Mouse (Mus musculus): ENCODE measurements around the gene Elof1.
"Not testable (repeated sequence)": the region's sequence is repeated elsewhere in the genome, so short reads cannot be mapped to it uniquely, and the experiment has no call there.

Gene Elof1

DNA sequence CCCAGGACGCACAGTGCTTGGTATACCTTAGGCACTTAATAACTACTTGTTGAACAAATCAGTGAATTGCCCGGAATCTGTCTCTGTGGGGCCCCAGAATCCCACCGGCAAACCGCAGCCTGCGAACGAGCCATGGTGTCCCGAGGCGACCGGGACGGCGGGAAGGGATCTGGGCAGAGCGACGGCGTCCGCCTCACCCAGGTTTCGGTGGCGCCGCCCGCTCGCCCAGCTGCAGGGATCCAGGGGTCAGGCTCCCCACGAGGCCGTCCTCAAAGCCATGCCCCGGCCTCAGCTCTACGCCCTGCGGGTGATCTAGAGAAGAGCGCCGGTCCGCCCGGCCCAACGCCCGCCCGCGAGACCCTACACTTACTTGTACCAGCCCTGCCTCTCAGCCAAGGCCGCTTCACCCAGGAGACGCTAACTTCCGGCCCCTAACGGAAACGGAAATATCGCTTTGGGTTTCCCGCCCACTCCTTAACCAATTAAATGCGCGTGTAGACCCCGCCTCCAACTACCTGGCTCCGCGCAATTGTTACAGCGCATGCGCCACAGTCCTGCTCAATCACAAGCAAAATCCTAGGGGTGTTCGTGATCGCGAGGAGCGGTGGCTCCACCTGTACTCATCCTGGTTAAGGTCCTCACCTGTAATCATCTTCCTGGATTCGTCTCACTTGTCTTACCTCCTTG, at the start of gene Elof1:
TSS of gene Elof1 (minus strand) at position 433 of the 687 bp plus-strand sequence.
- DNase-seq = peak; percentile 92 to 95

- DNase-seq = no peak
Observed at GRCm38 (mm10) chr9:22166686-22167085, 49.7 kb upstream of the Elof1 start.

DNA sequence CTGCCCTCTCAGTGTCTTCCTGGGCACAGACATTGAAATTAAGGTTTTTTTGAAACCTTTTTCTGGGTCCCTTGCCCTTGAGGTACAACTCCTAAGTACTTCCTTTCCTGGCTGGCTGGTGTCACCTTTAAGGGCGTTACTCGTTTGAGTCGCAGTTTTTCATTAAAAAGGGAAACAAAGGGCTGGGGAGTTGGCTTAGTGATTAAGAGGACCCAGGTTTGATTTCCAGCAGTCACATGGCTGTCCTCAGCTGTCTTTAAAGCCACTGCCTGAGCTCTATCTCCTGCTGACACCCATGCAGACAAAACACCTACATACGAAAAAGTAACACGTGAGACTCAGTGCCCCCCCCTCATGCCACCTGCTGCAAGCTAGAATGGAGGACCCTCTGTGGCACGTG, 49.0 kb upstream of the Elof1 start:
- no peak for DNase-seq

GRCm38 (mm10) chr9:22164711-22165668, 48.0 kb upstream of the Elof1 start:
- peak; percentile 47 to 56 for DNase-seq

- DNase-seq = no peak
Observed at GRCm38 (mm10) chr9:22162912-22163311, 45.9 kb upstream of the Elof1 start.

DNA sequence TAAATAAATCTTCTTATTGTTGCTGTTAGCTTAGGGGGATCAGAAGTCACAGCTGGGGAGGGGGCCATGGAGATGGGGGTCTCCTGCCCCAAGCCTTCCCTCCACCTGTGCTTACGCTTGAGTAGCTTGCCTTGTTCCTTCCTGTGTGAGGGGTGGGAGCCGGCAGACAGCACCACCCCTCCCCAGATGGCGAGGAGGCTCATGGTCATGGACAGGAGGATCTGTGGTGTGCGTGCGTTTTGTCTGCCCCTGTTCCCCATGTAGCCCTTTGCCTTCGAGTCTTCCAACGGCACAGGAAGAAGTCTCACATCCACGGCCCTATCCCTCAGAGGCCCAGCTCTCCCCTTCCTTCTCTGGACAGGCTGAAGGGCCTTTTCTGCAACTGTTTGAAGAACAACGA, 45.3 kb upstream of the Elof1 start:
- DNase-seq = no peak

DNA sequence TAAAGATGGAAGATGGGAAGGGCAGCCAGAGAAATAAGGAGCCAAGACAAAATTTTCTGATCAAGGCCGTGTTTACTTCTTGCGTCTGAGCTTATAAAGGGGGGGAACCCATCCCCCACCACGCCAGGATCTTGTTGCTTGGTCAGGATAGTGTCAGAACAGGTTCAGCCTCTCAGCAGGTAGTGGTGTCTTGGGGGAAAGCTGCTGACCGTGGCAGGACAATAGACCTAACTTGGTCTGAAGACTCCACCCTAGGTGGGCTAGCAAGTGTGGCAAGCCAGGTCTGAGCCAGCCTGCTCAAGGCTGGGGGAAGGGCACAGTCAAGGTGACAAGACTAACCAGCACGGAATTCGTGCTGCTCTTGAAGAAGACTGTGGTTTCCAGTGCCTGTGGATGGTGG, 44.3 kb upstream of the Elof1 start:
- DNase-seq = no peak

- no peak for DNase-seq
Observed at GRCm38 (mm10) chr9:22157516-22158265, 40.7 kb upstream of the Elof1 start.

- DNase-seq = peak; percentile 99
Observed at GRCm38 (mm10) chr9:22156497-22157245, 39.7 kb upstream of the Elof1 start, which contains the start of gene Pigyl. Pigyl (plus strand) TSS chr9:22156846.

GRCm38 (mm10) chr9:22155614-22156013, 38.6 kb upstream of the Elof1 start:
- DNase-seq = peak; percentile 67 to 69

DNA sequence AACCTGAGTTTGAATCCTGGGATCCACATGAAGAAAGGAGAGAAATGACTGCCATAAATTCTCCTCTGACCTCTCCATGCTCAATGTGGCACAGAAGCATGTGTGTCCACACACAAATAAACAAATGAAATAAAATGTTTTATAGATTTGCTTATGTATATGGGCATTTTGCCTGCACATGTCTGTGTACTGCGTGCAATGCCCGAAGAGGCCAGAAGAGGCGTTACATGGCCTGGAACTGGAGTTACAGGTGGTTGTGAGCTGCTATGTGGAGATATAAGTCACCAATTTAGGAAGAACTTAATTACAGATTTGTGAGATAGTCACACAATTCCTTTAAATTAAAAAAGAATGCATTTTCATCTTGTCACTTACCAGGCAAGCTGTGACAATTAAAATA, 36.8 kb upstream of the Elof1 start:
- DNase-seq = no peak

DNA sequence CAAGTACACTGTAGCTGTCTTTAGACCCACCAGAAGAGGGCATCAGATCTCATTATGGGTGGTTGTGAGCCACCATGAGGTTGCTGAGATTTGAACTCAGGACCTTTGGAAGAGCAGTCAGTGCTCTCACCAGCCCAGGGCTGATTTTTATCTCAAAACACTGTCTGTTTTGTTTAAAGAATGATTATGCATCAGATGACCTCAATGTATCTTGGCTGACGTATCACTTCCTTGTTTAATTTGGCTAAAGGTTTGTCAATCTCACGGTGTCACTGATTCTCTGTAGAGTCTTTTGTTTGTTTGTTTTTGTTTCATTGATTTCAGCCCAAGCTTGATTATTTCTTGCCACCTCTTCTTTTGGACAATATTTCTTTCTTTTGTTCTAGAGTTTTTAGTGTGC, 34.0 kb upstream of the Elof1 start:
- no peak for DNase-seq

DNA sequence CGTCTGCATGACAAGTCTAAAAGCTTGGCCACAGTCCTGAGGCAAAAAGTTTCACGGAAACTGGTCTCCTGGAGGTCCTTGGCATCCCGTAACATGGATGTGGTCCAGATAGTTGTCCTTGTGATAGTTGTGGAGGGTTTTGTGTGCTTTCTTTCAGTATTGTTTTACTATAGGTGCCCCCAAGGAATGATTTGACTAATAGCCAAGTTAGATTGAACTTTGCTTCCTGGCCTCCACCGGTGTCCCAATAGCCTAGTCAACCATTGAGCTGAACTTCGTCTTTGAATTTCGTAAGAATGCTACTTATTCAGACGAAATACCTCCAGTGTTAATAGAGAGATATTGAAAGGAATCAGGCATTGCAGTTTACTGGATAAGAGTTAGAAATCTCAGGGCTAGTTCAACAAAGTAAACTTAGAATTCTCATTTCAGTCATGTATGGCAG, 33.3 kb upstream of the Elof1 start:
- not testable (repeated sequence) for DNase-seq

- no peak for DNase-seq
Observed at GRCm38 (mm10) chr9:22149426-22150248, 32.7 kb upstream of the Elof1 start.

DNA sequence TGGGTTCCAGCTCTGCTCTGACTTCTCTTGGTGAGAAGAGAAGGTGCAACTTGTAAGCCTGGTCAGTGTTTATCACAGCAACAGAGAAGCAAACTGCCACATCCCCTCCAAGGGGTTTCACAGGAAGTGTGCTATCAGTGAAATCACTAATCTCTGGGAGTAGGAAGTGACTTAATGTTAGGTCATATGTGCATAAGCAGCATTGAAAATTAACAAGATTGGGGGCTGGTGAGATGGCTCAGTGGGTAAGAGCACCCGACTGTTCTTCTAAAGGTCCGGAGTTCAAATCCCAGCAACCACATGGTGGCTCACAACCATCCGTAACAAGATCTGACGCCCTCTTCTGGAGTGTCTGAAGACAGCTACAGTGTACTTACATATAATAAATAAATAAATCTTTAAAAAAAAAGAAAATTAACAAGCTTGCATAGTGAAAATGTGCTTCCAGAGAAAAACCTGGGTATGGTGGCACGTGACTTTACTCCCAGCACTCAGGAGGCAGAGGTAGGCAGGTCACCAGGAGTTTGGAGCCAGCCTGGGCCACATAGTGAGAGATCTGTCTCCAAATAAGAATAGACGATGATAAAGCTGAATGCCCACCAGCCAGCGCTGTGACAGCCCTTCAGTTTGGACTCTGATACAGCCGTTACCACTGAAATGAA, 27.5 kb upstream of the Elof1 start:
- DNase-seq = no peak

- peak; percentile 84 to 89 for DNase-seq
Observed at GRCm38 (mm10) chr9:22143108-22144037, 26.4 kb upstream of the Elof1 start.

DNA sequence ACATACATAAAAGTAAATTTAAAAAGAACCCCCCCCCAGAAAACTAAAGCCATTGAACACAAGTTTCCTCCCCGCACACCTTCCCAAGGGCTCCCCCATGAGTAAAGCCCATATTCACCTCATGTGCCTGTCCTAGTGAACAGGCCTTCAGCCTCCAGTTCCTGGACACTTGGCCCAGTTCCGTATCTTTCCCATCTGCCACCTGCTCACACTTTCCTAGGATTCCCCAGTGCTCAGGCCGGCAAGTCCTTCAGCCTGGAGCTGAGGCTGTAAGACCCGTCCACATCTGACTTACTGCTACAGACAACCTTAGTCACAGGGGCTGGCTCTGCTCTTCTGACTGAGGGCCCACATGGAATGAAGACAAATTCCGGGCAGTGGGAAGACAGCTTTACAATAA, 22.8 kb upstream of the Elof1 start:
- DNase-seq = no peak

GRCm38 (mm10) chr9:22138480-22138879, 21.5 kb upstream of the Elof1 start:
- DNase-seq = no peak

- no peak for DNase-seq
Observed at GRCm38 (mm10) chr9:22136765-22137547, 20.0 kb upstream of the Elof1 start.

Data from thymus, postnatal 36 days (tissue).